Mouse (Mus musculus) common myeloid progenitor, adult 5-6 weeks (primary cell): ENCODE measurements at regions not wholly inside any gene's neighbourhood (a gene's known extent, or its start where the extent isn't known, plus 50 kb on each side); places are given as distances from the start of the nearest gene placed in this dataset.

Source experiments
- ATAC-seq: replicated peaks from 2 replicates; pipeline ENCODE4 v1.8.0; 2016; ENCODE audit warnings: low read depth, mild to moderate bottlenecking, moderate TSS enrichment, inconsistent platforms; ENCODE audit not compliant: poor library complexity, severe bottlenecking

GRCm38 (mm10) chr6:112091125-112091763 is 182.3 kb upstream of the Lmcd1 start:
- 0 out of 2 replicates have a peak, but pooled peaks have one; percentile 45 for ATAC-seq

GRCm38 (mm10) chr6:112093300-112093699 is 180.3 kb upstream of the Lmcd1 start:
- ATAC-seq = no peak

GRCm38 (mm10) chr6:112097699-112098098 is 175.9 kb upstream of the Lmcd1 start:
- ATAC-seq = no peak

- ATAC-seq = no peak
These were observed 164.9 kb upstream of the Lmcd1 start for GRCm38 (mm10) chr6:112108651-112109050.

- no peak for ATAC-seq
These were observed 154.4 kb upstream of the Lmcd1 start for GRCm38 (mm10) chr6:112119180-112119579.

- peak; percentile 93 for ATAC-seq
These were observed 140.0 kb upstream of the Lmcd1 start for GRCm38 (mm10) chr6:112133522-112133921.

GRCm38 (mm10) chr6:112152535-112153364 is 120.8 kb upstream of the Lmcd1 start:
- no peak for ATAC-seq

- ATAC-seq = no peak
These were observed 106.1 kb upstream of the Lmcd1 start for GRCm38 (mm10) chr6:112167487-112167886.

- no peak for ATAC-seq
These were observed 97.2 kb upstream of the Lmcd1 start for GRCm38 (mm10) chr6:112176344-112176743.

- ATAC-seq = no peak
These were observed 85.9 kb upstream of the Lmcd1 start for GRCm38 (mm10) chr6:112187636-112188035.

GRCm38 (mm10) chr6:112191032-112191431 is 82.5 kb upstream of the Lmcd1 start:
- peak; percentile 68; the same call in 1 of the 2 replicates for ATAC-seq

GRCm38 (mm10) chr6:112197445-112197844 is 76.1 kb upstream of the Lmcd1 start:
- ATAC-seq = peak; percentile 98

- no peak for ATAC-seq
These were observed 74.3 kb upstream of the Lmcd1 start for GRCm38 (mm10) chr6:112199241-112199640.

GRCm38 (mm10) chr6:112202120-112202519 is 71.4 kb upstream of the Lmcd1 start:
- no peak for ATAC-seq

- ATAC-seq = no peak
These were observed 70.2 kb upstream of the Lmcd1 start for GRCm38 (mm10) chr6:112203321-112203720.

GRCm38 (mm10) chr6:112204956-112205355 is 68.6 kb upstream of the Lmcd1 start:
- no peak for ATAC-seq

GRCm38 (mm10) chr6:112205420-112205995 is 68.0 kb upstream of the Lmcd1 start:
- no peak for ATAC-seq

GRCm38 (mm10) chr6:112207229-112207628 is 66.3 kb upstream of the Lmcd1 start:
- peak; percentile 83 for ATAC-seq

- ATAC-seq = 0 out of 2 replicates have a peak, but pooled peaks have one; percentile 18
These were observed 63.2 kb upstream of the Lmcd1 start for GRCm38 (mm10) chr6:112210238-112210950.

GRCm38 (mm10) chr6:112216868-112217267 is 56.7 kb upstream of the Lmcd1 start:
- ATAC-seq = no peak
